Mouse (Mus musculus) lung, adult 18-20 months (tissue): ENCODE data around the gene Efhb.

Source experiments
- DNase-seq, 2 experiments: peaks; one replicate each; pipeline ENCODE4 v3.0.0; 2022; ENCODE audit warnings: mixed read lengths in 2 of 2

The Efhb gene

GRCm38 (mm10) chr17:53462603-53463495, at the start of gene Efhb:
Gene Efhb (minus strand): TSS chr17:53463321.
- peak; percentile 92 to 94 for DNase-seq

- peak in 1 of 2 experiments; percentile 7 for DNase-seq
Measured at GRCm38 (mm10) chr17:53512311-53512951, 49.3 kb upstream of the Efhb start.

- DNase-seq = no peak
Measured at GRCm38 (mm10) chr17:53502966-53503365, 39.8 kb upstream of the Efhb start.

GRCm38 (mm10) chr17:53489007-53489378, 25.9 kb upstream of the Efhb start:
- DNase-seq = no peak

- DNase-seq = peak in 1 of 2 experiments; percentile 35
Measured at GRCm38 (mm10) chr17:53488291-53489006, 25.3 kb upstream of the Efhb start.

GRCm38 (mm10) chr17:53480433-53480832, 17.3 kb upstream of the Efhb start:
- no peak for DNase-seq

- DNase-seq = peak; percentile 59
Measured at GRCm38 (mm10) chr17:53479604-53480041, 16.5 kb upstream of the Efhb start.

- peak; percentile 99 to 100 for DNase-seq
Measured at GRCm38 (mm10) chr17:53478858-53479603, 15.9 kb upstream of the Efhb start, which contains the start of gene Rab5a. Gene Rab5a (plus strand): TSS chr17:53479234.

GRCm38 (mm10) chr17:53478066-53478857, 15.1 kb upstream of the Efhb start:
- DNase-seq = no peak

- DNase-seq = no peak
Measured at GRCm38 (mm10) chr17:53468697-53469096, 5.6 kb upstream of the Efhb start.

GRCm38 (mm10) chr17:53465569-53465968, 2.4 kb upstream of the Efhb start:
- peak in 1 of 2 experiments; percentile 24 for DNase-seq

- DNase-seq = no peak
Measured at GRCm38 (mm10) chr17:53463496-53463840, 347 bp upstream of the Efhb start.

GRCm38 (mm10) chr17:53456742-53457141, 6.4 kb downstream of the Efhb start:
- no peak for DNase-seq

GRCm38 (mm10) chr17:53456152-53456551, 7.0 kb downstream of the Efhb start:
- no peak for DNase-seq

- peak; percentile 21 to 24 for DNase-seq
Measured at GRCm38 (mm10) chr17:53402689-53403306, 60.3 kb downstream of the Efhb start.

- DNase-seq = no peak
Measured at GRCm38 (mm10) chr17:53393201-53393600, 69.9 kb downstream of the Efhb start.

GRCm38 (mm10) chr17:53389507-53389906, 73.6 kb downstream of the Efhb start:
- peak in 1 of 2 experiments; percentile 7 for DNase-seq

- no peak for DNase-seq
Measured at GRCm38 (mm10) chr17:53387581-53388473, 75.3 kb downstream of the Efhb start.

- DNase-seq = no peak
Measured at GRCm38 (mm10) chr17:53386863-53387262, 76.3 kb downstream of the Efhb start.

GRCm38 (mm10) chr17:53364111-53364510, 99.0 kb downstream of the Efhb start:
- DNase-seq = no peak
